Mouse (Mus musculus): ENCODE results near the gene Kdf1. TPM values are rescaled to one million over a fixed set of nuclear protein-coding genes. Genes with fewer than 3 reads are reported as not detected.
A peak's percentile ranks its signal among the peaks of the same experiment; 100 is the strongest.

Kdf1 gene
- polyA plus RNA-seq, 1 experiment from 2014 or later, result 10.3 TPM

DNA sequence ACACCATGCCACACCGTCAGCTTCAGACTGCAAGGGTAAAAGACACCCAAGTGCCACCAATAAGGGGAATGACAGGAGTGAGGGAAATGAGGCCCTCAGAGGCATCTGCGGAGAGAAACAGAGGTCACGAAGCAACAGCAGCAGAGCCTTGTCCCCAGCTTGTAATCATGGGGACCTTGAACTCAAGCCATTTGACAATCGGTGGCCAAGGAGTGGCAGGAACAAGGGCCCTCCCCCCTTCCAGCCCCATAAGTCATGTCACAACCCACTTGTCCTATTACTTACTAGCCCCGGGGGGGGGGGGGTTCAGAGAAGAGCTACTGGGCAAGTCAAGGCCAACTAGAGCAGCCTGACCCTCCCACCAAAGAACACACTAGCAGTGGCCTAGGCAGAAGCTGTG is 17.9 kb downstream of the Kdf1 start:
- Histone ChIP-seq H3K27ac (no peak overlapping the region), H3K36me3 (peaks cover 98% of the 10 kb centered on the region), H3K4me3 (no peak overlapping the region), H3K4me1 (no peaks in the 10 kb centered on the region), H3K9ac (no peak overlapping the region), H3K27me3 (no peaks in the 10 kb centered on the region), H3K9me3 (no peaks in the 10 kb centered on the region), H3K4me2 (replicated peaks) (no peak overlapping the region)
- ATAC-seq (ENCODE audit: low FRiP score, low read depth), result no peak
- WGBS, result 88% methylated on average over 5 of the region's 5 CpGs

DNA sequence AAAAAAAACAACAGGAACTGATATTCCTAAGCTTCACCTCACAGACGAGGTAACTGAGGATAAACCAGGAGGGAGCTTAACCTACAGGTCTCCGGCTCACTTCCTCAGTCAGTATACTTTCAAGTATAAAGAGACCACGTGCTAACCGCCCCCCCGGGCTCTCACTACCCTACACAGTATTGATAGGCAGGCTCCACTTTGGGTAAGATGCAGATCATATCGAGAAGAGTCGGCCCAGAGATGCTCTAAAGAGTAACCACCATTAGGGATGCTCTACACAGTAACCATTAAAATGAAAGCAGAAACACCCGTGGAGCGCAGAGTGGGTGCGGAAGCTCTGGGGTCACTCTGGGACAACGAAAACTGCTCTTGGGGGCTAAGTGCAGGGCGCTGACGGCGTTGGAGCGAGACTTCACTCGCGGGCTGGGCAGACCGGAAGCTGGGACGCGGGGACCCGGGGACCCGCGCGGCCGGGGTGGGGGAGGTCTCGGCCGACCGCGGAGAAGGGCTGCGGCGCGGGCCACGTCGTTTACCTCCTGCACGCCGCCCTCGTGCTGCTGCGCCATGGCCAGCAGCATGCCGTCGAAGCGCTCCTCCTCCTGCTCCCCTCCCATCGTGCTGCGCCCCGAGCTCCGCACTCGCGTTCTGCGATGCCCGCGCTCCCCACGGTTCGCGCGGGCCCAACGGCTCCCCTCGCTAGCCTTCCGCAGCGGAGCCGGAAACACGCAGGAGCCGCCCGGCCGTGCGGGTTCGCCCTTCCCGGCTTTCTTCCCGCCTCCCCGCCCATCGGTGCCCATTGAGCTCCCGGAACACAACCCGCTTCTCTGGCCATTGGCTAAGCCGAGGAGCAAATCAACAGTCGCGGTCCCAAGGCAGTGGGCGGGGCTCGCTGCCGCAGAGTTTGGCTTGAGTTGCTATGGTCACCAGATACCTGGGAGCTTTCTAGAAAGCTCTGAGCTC is 26.8 kb downstream of the Kdf1 start, which contains the start of gene Nudc:
Nudc (minus strand) TSS at position 725 of the 960 bp plus-strand sequence.
- no peaks in the 10 kb centered on the region for H3K27me3 ChIP-seq
- peak; percentile 97 for ATAC-seq (ENCODE audit: low FRiP score, low read depth)
- peaks cover 31% of the 10 kb centered on the region for H3K36me3 ChIP-seq
- peaks cover 2% of the 10 kb centered on the region; the same call in 1 of the 2 replicates for H3K9me3 ChIP-seq
- H3K4me1 ChIP-seq, result peaks cover 14% of the 10 kb centered on the region
- under 1% methylated on average over 66 of the region's 77 CpGs for WGBS
- peak within 1 kb of the TSS; percentile 92 for H3K9ac ChIP-seq
- peak within 1 kb of the TSS; percentile 92 for H3K4me2 ChIP-seq (replicated peaks)
- peak within 1 kb of the TSS; percentile 70 for H3K27ac ChIP-seq
- H3K4me3 ChIP-seq, result peak within 1 kb of the TSS; percentile 93

DNA sequence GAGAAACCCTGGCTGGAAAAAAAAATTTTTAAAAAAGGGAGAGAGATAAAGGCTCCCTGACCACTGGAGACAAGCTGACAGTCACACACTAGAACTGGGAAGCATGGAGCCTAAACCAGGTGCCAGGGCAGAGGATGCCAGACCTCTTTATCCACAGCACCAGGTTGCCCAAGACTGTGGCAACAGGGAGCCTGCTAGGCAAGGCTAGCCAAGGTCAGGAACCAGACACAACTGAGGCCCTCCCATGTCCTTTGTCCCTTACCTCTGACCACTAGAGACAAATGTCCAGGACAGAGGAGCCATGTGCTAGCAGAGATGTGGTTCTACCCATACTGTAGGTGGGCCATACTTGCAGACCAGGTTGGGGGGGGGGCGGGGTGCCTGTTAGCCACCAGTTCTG is 33.3 kb downstream of the Kdf1 start:
- Histone ChIP-seq H3K4me2 (replicated peaks) (no peak overlapping the region), H3K27me3 (peaks cover 27% of the 10 kb centered on the region; the same call in 1 of the 2 replicates), H3K9me3 (peaks cover 2% of the 10 kb centered on the region; the same call in 1 of the 2 replicates), H3K4me3 (no peak overlapping the region), H3K36me3 (no peaks in the 10 kb centered on the region), H3K9ac (no peak overlapping the region), H3K4me1 (no peaks in the 10 kb centered on the region), H3K27ac (no peak overlapping the region)
- ATAC-seq (ENCODE audit: low FRiP score, low read depth), result no peak
- 75% methylated on average over 1 of the region's 1 CpGs for WGBS

DNA sequence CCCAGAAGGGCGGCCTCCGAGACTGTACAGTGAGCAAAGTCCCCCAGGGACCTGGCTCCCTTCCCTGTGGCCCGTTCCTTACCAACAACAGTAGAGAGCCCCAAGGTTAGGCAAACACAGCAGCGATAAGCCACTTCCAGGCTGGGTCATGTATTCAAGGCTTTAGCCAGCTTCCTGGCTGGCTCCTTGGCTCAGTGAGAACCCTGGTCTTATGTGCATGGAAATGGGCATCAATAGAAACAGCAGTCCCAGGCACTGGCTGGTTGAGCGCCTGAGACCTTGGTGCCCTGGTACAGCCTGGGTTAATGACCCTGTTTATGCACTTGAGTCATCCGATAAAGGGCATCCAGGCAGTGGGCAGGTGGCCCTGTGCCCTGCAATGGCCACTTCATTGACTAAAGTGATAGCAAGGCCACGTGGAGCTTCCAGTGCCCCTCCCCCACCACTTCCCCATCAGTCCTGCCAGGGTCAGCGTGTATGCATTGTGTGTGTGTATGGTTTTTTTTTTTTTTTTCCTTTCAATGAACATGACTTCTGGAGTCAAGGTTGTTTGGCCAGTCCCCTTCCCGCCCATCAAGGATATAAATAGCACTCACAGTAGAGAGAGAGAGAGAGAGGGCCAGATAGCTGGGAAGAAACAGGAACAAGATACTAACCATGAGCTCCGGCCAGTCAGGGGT is 34.1 kb downstream of the Kdf1 start, which contains the start of gene Nr0b2:
Nr0b2 (plus strand) TSS at position 609 of the 680 bp plus-strand sequence.
- Histone ChIP-seq H3K9ac (no peak within 1 kb of the TSS), H3K4me2 (replicated peaks) (no peak within 1 kb of the TSS), H3K27ac (no peak within 1 kb of the TSS), H3K9me3 (peaks cover 2% of the 10 kb centered on the region; the same call in 1 of the 2 replicates), H3K4me3 (no peak within 1 kb of the TSS), H3K27me3 (peaks cover 27% of the 10 kb centered on the region; the same call in 1 of the 2 replicates), H3K4me1 (no peaks in the 10 kb centered on the region), H3K36me3 (no peaks in the 10 kb centered on the region)
- no peak for ATAC-seq (ENCODE audit: low FRiP score, low read depth)
- WGBS, result 73% methylated on average over 10 of the region's 10 CpGs

DNA sequence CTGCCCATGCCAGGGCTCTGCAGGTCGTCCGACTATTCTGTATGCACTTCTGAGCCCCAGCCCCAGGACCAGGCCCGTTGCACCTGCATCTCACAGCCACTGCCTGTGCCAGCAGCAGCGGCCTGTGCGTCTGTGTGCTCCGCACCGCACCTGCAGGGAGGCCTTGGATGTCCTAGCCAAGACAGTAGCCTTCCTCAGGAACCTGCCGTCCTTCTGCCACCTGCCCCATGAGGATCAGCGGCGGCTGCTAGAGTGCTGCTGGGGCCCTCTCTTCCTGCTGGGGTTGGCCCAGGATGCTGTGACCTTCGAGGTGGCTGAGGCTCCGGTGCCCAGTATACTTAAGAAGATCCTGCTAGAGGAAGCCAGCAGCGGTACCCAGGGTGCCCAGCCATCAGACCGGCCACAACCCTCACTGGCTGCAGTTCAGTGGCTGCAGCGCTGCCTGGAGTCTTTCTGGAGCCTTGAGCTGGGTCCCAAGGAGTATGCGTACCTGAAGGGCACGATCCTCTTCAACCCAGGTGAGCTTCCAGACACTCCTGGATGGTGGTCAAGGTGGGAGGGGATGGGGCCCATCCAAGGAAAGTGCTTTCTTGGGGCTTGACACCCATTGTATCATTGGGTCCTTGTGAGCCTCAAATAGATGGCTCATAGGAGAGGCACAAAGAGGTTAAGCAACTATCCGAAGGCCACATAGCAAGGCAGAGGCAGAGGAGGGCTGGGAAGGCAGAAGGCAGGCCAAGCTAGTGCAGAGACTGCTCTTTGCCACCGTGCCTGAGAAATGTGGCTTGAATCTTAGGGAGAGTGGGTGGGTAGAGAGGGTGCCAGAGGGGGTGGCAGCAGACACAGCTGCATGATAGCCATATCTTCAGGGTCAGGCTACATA is 34.9 kb downstream of the Kdf1 start:
- Histone ChIP-seq H3K36me3 (no peaks in the 10 kb centered on the region), H3K27ac (no peak overlapping the region), H3K4me2 (replicated peaks) (no peak overlapping the region), H3K4me1 (no peaks in the 10 kb centered on the region), H3K9me3 (no peaks in the 10 kb centered on the region), H3K9ac (no peak overlapping the region), H3K27me3 (peaks cover 27% of the 10 kb centered on the region; the same call in 1 of the 2 replicates), H3K4me3 (no peak overlapping the region)
- WGBS, result 72% methylated on average over 19 of the region's 19 CpGs
- ATAC-seq (ENCODE audit: low FRiP score, low read depth), result no peak

DNA sequence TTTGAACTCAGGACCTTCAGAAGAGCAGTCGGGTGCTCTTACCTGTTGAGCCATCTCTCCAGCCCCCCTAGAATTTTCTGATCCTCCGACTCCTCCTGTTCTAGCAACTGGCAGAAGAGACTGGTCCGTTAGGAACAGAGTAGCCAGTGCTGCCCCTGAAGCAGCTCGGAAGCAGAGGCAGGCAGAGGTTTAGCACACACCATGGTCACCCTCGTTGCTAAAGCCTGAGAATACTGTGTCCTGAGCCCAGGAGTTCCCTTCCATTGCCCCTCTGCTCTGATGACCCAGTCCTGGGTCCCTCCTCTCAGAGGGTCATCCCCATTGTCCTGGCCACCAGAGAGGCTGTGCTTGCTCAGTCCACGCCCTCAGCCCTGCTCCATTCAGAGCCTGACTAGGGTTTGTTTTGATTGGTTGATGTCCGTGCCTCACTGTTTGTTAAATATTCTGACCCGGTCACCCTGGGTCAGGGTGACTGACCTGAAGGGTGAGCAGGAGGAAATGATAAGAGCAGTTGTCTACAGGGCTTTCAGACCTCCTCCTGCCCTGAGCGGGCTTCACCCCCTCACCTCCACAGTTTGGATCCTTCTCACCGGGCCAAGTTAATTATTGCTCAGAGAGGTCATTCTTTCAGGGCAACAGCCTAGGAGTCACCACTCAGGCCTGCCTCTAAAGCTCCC is 38.4 kb downstream of the Kdf1 start:
- Histone ChIP-seq H3K9ac (no peak overlapping the region), H3K27ac (no peak overlapping the region), H3K27me3 (peaks cover 22% of the 10 kb centered on the region; the same call in 1 of the 2 replicates), H3K4me3 (no peak overlapping the region), H3K4me1 (no peaks in the 10 kb centered on the region), H3K36me3 (no peaks in the 10 kb centered on the region), H3K9me3 (no peaks in the 10 kb centered on the region), H3K4me2 (replicated peaks) (no peak overlapping the region)
- no peak for ATAC-seq (ENCODE audit: low FRiP score, low read depth)
- WGBS, result 38% methylated on average over 10 of the region's 10 CpGs

DNA sequence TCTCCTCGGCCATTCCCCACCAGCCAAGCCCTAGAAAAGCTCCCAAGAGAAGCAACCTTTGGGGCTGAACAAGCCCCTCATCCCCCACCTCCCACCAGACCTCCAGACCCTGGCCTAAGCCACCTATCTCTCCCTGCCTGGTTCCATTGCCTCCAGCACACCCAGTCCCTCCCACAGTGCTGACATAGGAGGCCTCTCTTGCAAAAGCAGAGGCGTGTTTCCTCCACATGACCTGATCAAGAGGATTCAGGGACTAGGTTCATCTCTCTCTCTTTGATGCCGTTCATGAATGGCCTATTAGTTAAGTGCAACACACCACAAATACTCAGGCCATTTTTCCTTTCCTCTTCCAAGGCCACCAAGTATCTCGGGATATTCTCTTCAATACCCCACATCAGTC is 41.1 kb downstream of the Kdf1 start:
- Histone ChIP-seq H3K27me3 (peaks cover 5% of the 10 kb centered on the region; the same call in 1 of the 2 replicates), H3K9me3 (peaks cover 3% of the 10 kb centered on the region; the same call in 1 of the 2 replicates), H3K4me2 (replicated peaks) (no peak overlapping the region), H3K27ac (no peak overlapping the region), H3K9ac (no peak overlapping the region), H3K4me1 (no peaks in the 10 kb centered on the region), H3K4me3 (no peak overlapping the region), H3K36me3 (no peaks in the 10 kb centered on the region)
- 79% methylated on average over 4 of the region's 4 CpGs for whole genome bisulfite sequencing
- ATAC-seq (ENCODE audit: low FRiP score, low read depth), result no peak

DNA sequence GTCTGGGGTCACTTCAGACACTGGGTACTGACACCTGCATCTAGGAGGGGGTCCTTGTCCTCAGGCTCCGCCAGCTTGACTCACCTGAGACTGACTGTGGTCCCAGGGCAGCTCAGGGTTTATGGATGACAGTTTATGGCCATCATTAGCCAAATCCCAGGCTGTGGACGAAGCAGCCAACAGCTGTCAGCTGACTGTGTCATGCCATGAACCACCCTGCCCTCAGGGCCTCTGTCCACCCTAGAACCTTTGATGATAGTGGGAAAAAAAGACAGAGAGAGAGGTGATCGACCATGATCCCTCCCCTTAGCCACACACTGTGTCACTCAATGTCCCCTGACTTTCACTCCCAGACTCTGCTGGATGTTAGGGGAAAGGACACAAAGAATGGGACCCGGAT is 42.9 kb downstream of the Kdf1 start:
- Histone ChIP-seq H3K4me3 (no peak overlapping the region), H3K27me3 (no peaks in the 10 kb centered on the region), H3K36me3 (no peaks in the 10 kb centered on the region), H3K9ac (no peak overlapping the region), H3K9me3 (peaks cover 3% of the 10 kb centered on the region; the same call in 1 of the 2 replicates), H3K27ac (no peak overlapping the region), H3K4me2 (replicated peaks) (no peak overlapping the region), H3K4me1 (no peaks in the 10 kb centered on the region)
- ATAC-seq (ENCODE audit: low FRiP score, low read depth), result no peak
- WGBS, result 58% methylated on average over 4 of the region's 4 CpGs

DNA sequence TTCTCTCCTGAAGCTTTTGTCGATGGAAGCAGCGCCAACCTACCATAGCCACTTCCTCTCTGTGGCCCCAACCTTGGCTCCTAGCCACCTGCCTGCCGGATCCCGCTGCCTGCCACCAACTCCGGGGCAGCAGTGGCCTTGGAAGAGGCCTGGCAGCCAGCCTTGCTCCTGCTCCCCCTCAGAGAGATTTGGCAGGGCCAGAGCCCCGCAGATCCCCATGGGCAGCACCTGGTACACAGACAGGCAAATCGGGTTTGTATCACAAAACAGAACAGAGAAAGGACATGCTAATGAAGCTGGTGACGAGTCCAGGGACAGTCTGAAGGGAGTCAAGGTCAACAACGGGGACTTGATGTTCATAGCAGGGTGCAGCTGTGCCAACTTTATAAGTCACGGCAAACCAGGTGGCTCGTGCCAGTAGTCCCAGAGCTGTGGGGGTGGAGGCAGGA is 44.4 kb downstream of the Kdf1 start:
- ATAC-seq (ENCODE audit: low FRiP score, low read depth), result no peak
- Histone ChIP-seq H3K9me3 (peaks cover 3% of the 10 kb centered on the region; the same call in 1 of the 2 replicates), H3K27me3 (no peaks in the 10 kb centered on the region), H3K4me2 (replicated peaks) (no peak overlapping the region), H3K36me3 (no peaks in the 10 kb centered on the region), H3K27ac (no peak overlapping the region), H3K9ac (no peak overlapping the region), H3K4me1 (no peaks in the 10 kb centered on the region), H3K4me3 (no peak overlapping the region)
- 73% methylated on average over 11 of the region's 11 CpGs for WGBS

DNA sequence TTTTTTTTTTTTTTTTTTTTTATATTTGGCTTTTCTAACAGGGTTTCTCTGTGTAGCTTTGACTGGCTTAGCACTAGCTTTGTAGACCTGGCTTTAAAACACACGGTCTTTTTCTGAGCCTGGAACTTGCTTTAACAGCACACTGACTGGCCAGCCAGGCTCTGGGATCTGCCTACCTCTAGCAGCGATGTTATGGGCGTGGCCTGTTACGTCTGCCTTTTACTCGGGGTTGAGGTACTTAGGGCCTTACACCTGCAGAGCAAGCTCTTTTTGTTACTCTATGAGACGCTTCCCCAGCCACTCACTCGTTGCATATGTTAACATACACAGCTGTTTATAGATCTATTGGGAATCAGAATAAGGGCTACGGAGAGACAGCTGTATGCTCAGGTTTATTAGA is 48.5 kb downstream of the Kdf1 start:
- no peak overlapping the region for H3K9ac ChIP-seq
- no peak overlapping the region for H3K27ac ChIP-seq
- ATAC-seq (ENCODE audit: low FRiP score, low read depth), result no peak
- no peaks in the 10 kb centered on the region for H3K27me3 ChIP-seq
- peaks cover 3% of the 10 kb centered on the region; the same call in 1 of the 2 replicates for H3K9me3 ChIP-seq
- no peak overlapping the region for H3K4me2 ChIP-seq (replicated peaks)
- 15% methylated on average over 8 of the region's 8 CpGs for WGBS
- H3K4me1 ChIP-seq, result no peaks in the 10 kb centered on the region
- no peak overlapping the region for H3K4me3 ChIP-seq
- no peaks in the 10 kb centered on the region for H3K36me3 ChIP-seq

Measured in limb, embryonic 13.5 days (tissue).